Mouse (Mus musculus) forebrain, embryonic 11.5 days (tissue): ENCODE results near the gene Hist1h1b. TPM values are rescaled to one million over a fixed set of nuclear protein-coding genes. Genes with fewer than 3 reads are reported as not detected.
"Not testable (repeated sequence)": the region's sequence is repeated elsewhere in the genome, so short reads cannot be mapped to it uniquely, and the experiment has no call there.

Experiments
- ATAC-seq: fragments of 200-750 bp; cut with Nextera tagmentation; replicated peaks from 2 replicates; pipeline ENCODE4 v1.8.0; 2017; ENCODE audit warnings: moderate TSS enrichment; ENCODE audit not compliant: low FRiP score
- DNase-seq: peaks from one replicate; pipeline ENCODE4 v3.0.0-alpha.2; 2017; ENCODE audit warnings: low spot score
- H3K27ac ChIP-seq: fragments of 300-500 bp; sonication (generic); 2 replicates; pipeline ENCODE4 v1.5.1; 2014; ENCODE audit warnings: low read depth, low read length
- H3K27me3 ChIP-seq: fragments of 300-500 bp; sonication (generic); 2 replicates; pipeline ENCODE4 v1.6.1; 2014; ENCODE audit warnings: mild to moderate bottlenecking, low read length, mixed read lengths; ENCODE audit not compliant: control insufficient read depth, insufficient read depth
- H3K36me3 ChIP-seq: fragments of 300-500 bp; sonication (generic); 2 replicates; pipeline ENCODE4 v1.6.1; 2014; ENCODE audit warnings: mild to moderate bottlenecking, low read length, moderate library complexity, mixed read lengths; ENCODE audit not compliant: control insufficient read depth, insufficient read depth
- H3K4me1 ChIP-seq: fragments of 300-500 bp; sonication (generic); replicated peaks from 2 replicates; pipeline ENCODE4 v1.6.1; 2014; ENCODE audit warnings: low read length, mixed read lengths; ENCODE audit not compliant: control insufficient read depth, insufficient read depth
- H3K4me2 ChIP-seq: fragments of 300-500 bp; sonication (generic); 2 replicates; pipeline ENCODE4 v1.6.1; 2014; ENCODE audit warnings: low read depth, mild to moderate bottlenecking, low read length, moderate library complexity, mixed read lengths; ENCODE audit not compliant: severe bottlenecking
- H3K4me3 ChIP-seq: fragments of 300-500 bp; sonication (generic); 2 replicates; pipeline ENCODE4 v1.5.1; 2014; ENCODE audit warnings: low read depth, low read length
- H3K9ac ChIP-seq: fragments of 300-500 bp; sonication (generic); 2 replicates; pipeline ENCODE4 v1.6.1; 2014; ENCODE audit warnings: low read length
- H3K9me3 ChIP-seq: fragments of 300-500 bp; sonication (generic); 2 replicates; pipeline ENCODE4 v1.6.1; 2016; ENCODE audit warnings: low read length, mixed read lengths; ENCODE audit not compliant: control insufficient read depth
- WGBS: fragments of 180-500 bp; shearing (Covaris S2); extraction: QIAGEN DNeasy Blood & Tissue Kit; methylation state at CpG from one replicate; pipeline ENCODE4 v1.1.7; 2014; 5-methylcytosine and 5-hydroxymethylcytosine counted together
- microRNA-seq: library from miRNA; unstranded; fragments of <30 nt; microRNA quantifications from one replicate; pipeline ENCODE4, GENCODE M21; 2016; ENCODE audit not compliant: insufficient number of aligned reads
- polyA plus RNA-seq: library from polyadenylated mRNA; unstranded; fragments of >200 nt; fragmentation: Nextera tagmentation; extraction: Ambion mirVana; gene quantifications from 2 replicates; pipeline ENCODE4 v1.2.1, GENCODE M21; 2014

Hist1h1b gene
- polyA plus RNA-seq, 1 experiment from 2014 or later = 20.4 TPM

GRCm38 (mm10) chr13:21749387-21750158 lies 30.9 kb downstream of the Hist1h1b start:
- ATAC-seq = peak; percentile 13; the same call in 1 of the 2 replicates
- no peaks in the 10 kb centered on the region for H3K9me3 ChIP-seq
- H3K4me2 ChIP-seq = peak overlapping the region; percentile 88
- peak overlapping the region; percentile 97 for H3K27ac ChIP-seq
- peak overlapping the region; percentile 68 for H3K9ac ChIP-seq
- DNase-seq = peak; percentile 69
- no peaks in the 10 kb centered on the region; the same call in 1 of the 2 replicates for H3K36me3 ChIP-seq
- WGBS = 6% methylated on average over 5 of the region's 5 CpGs
- peaks cover 3% of the 10 kb centered on the region; the same call in 1 of the 2 replicates for H3K4me1 ChIP-seq
- no peaks in the 10 kb centered on the region for H3K27me3 ChIP-seq
- H3K4me3 ChIP-seq = peak overlapping the region; percentile 55

GRCm38 (mm10) chr13:21745006-21745405 lies 35.4 kb downstream of the Hist1h1b start:
- Histone ChIP-seq H3K27ac (no peak overlapping the region), H3K36me3 (no peaks in the 10 kb centered on the region; the same call in 1 of the 2 replicates), H3K4me2 (no peak overlapping the region), H3K9me3 (no peaks in the 10 kb centered on the region), H3K4me3 (no peak overlapping the region), H3K9ac (no peak overlapping the region), H3K27me3 (no peaks in the 10 kb centered on the region), H3K4me1 (no peaks in the 10 kb centered on the region)
- 97% methylated on average over 1 of the region's 1 CpGs for WGBS
- ATAC-seq = no peak
- no peak for DNase-seq

- Histone ChIP-seq H3K9ac (peak within 1 kb of the TSS; percentile 84), H3K4me2 (peak within 1 kb of the TSS; percentile 63), H3K27ac (peak within 1 kb of the TSS; percentile 99), H3K4me3 (peak within 1 kb of the TSS; percentile 52)
- WGBS = under 1% methylated on average over 42 of the region's 56 CpGs
- H3K4me1 ChIP-seq, H3K27me3 ChIP-seq, H3K36me3 ChIP-seq, H3K9me3 ChIP-seq: not testable (repeated sequence)
- DNase-seq = peak; percentile 98
- peak; percentile 93 for ATAC-seq
Observed at GRCm38 (mm10) chr13:21734906-21735767, 45.3 kb downstream of the Hist1h1b start, which contains the start of gene Hist1h4j. Gene Hist1h4j (plus strand): TSS chr13:21735064.

- whole genome bisulfite sequencing = under 1% methylated on average over 21 of the region's 21 CpGs
- H3K4me3 ChIP-seq = peak overlapping the region; percentile 52
Observed at GRCm38 (mm10) chr13:21734010-21734905, 46.2 kb downstream of the Hist1h1b start.

GRCm38 (mm10) chr13:21733466-21733865 lies 47.0 kb downstream of the Hist1h1b start:
- Histone ChIP-seq H3K4me2 (no peak overlapping the region), H3K9me3 (no peaks in the 10 kb centered on the region), H3K36me3 (no peaks in the 10 kb centered on the region), H3K27ac (peak overlapping the region; percentile 99), H3K4me1 (peaks cover 2% of the 10 kb centered on the region; the same call in 1 of the 2 replicates), H3K9ac (peak overlapping the region; percentile 84; the same call in 1 of the 2 replicates), H3K4me3 (no peak overlapping the region), H3K27me3 (no peaks in the 10 kb centered on the region)
- WGBS = 64% methylated on average over 5 of the region's 5 CpGs
- DNase-seq = peak; percentile 69
- peak; percentile 13 for ATAC-seq

More at GRCm38 (mm10) chr13:21734010-21734905, 46.2 kb downstream of the Hist1h1b start:
- H3K9me3 ChIP-seq = no peaks in the 10 kb centered on the region
- H3K4me1 ChIP-seq = peaks cover 2% of the 10 kb centered on the region; the same call in 1 of the 2 replicates
- H3K27ac ChIP-seq = peak overlapping the region; percentile 99
- peak; percentile 84 for ATAC-seq
- no peaks in the 10 kb centered on the region for H3K27me3 ChIP-seq
- H3K36me3 ChIP-seq = no peaks in the 10 kb centered on the region
- peak; percentile 84 for DNase-seq
- peak overlapping the region; percentile 84 for H3K9ac ChIP-seq
- H3K4me2 ChIP-seq = peak overlapping the region; percentile 63

Small RNA genes lying within 50 kb of the gene (microRNA-seq; reads per million reads assigned to microRNA genes)
- not detected for gene Gm19658
- gene Gm44346 = not detected
- not detected for gene Gm44454

Other genes with a start within 250 kb of the Hist1h1b start
- gene Zkscan8, start 249.5 kb downstream of the Hist1h1b start, polyA plus RNA-seq = 10.2 and 10.6 TPM in 2 replicates
- 0.27 and 0.43 TPM in 2 replicates for gene Olfr1366, start 237.8 kb downstream of the Hist1h1b start, polyA plus RNA-seq
- not detected in 2 replicates for gene Olfr1535, start 220.7 kb downstream of the Hist1h1b start, polyA plus RNA-seq
- not detected in 2 replicates for gene Olfr1364, start 198.9 kb downstream of the Hist1h1b start, polyA plus RNA-seq
- gene Olfr1362, start 166.6 kb downstream of the Hist1h1b start, polyA plus RNA-seq = not detected in 2 replicates
- gene Olfr11, start 138.1 kb downstream of the Hist1h1b start, polyA plus RNA-seq = not detected in 2 replicates
- not detected in 2 replicates for gene Olfr1361, start 117.2 kb downstream of the Hist1h1b start, polyA plus RNA-seq
- gene Olfr1360, start 103.2 kb downstream of the Hist1h1b start, polyA plus RNA-seq = not detected in 2 replicates
- gene Olfr1359, start 82.5 kb downstream of the Hist1h1b start, polyA plus RNA-seq = not detected in 2 replicates
- gene Hist1h2bl, start 64.5 kb downstream of the Hist1h1b start, polyA plus RNA-seq = 2.3 and 5.4 TPM in 2 replicates
- 23.9 and 25.3 TPM in 2 replicates for gene Hist1h2ai, start 64.2 kb downstream of the Hist1h1b start, polyA plus RNA-seq
- 16.8 and 17.4 TPM in 2 replicates for gene Hist1h3h, start 63.0 kb downstream of the Hist1h1b start, polyA plus RNA-seq
- 5.0 and 5.7 TPM in 2 replicates for gene Hist1h2bm, start 58.6 kb downstream of the Hist1h1b start, polyA plus RNA-seq
- 1.2 and 1.6 TPM in 2 replicates for gene Hist1h4j, start 45.6 kb downstream of the Hist1h1b start, polyA plus RNA-seq
- gene Hist1h4k, start 30.1 kb downstream of the Hist1h1b start, polyA plus RNA-seq = 4.4 TPM in 2 replicates
- 11.0 and 12.5 TPM in 2 replicates for gene Hist1h2ak, start 26.8 kb downstream of the Hist1h1b start, polyA plus RNA-seq
- 1.9 and 2.5 TPM in 2 replicates for gene Hist1h2bn, start 26.5 kb downstream of the Hist1h1b start, polyA plus RNA-seq
- gene Hist1h3i, start 2.7 kb upstream of the Hist1h1b start, polyA plus RNA-seq = 298 and 312 TPM in 2 replicates
- 5.0 and 5.9 TPM in 2 replicates for gene Hist1h2an, start 6.6 kb upstream of the Hist1h1b start, polyA plus RNA-seq
- 3.0 and 3.1 TPM in 2 replicates for gene Hist1h2bp, start 6.8 kb upstream of the Hist1h1b start, polyA plus RNA-seq
- 23.8 and 25.3 TPM in 2 replicates for gene Hist1h2bq, start 29.6 kb upstream of the Hist1h1b start, polyA plus RNA-seq
- not detected in 2 replicates for gene Hist1h2ao, start 29.8 kb upstream of the Hist1h1b start, polyA plus RNA-seq
- gene Hist1h4m, start 31.1 kb upstream of the Hist1h1b start, polyA plus RNA-seq = not detected in 2 replicates
- gene Hist1h4n, start 51.6 kb upstream of the Hist1h1b start, polyA plus RNA-seq = 14.3 and 14.6 TPM in 2 replicates
- 5,982 and 6,086 TPM in 2 replicates for gene Hist1h2ap, start 52.9 kb upstream of the Hist1h1b start, polyA plus RNA-seq
- 22.4 and 27.2 TPM in 2 replicates for gene Hist1h2br, start 53.1 kb upstream of the Hist1h1b start, polyA plus RNA-seq
- 25.9 and 27.5 TPM in 2 replicates for gene Zfp184, start 164.5 kb upstream of the Hist1h1b start, polyA plus RNA-seq
- gene Pom121l2, start 200.6 kb upstream of the Hist1h1b start, polyA plus RNA-seq = 0.12 TPM in 1 of 2 replicates, not detected in the other
- gene Prss16, start 229.1 kb upstream of the Hist1h1b start, polyA plus RNA-seq = 0.37 TPM in 1 of 2 replicates, not detected in the other